Mouse (Mus musculus) c-Kit-positive CD71-positive TER-119-positive erythroid progenitor cells, embryonic 14.5 days (primary cell): ENCODE measurements around the gene Ucn3.
"Not testable (repeated sequence)": the region's sequence is repeated elsewhere in the genome, so short reads cannot be mapped to it uniquely, and the experiment has no call there.

Experiments used
- DNase-seq: peaks from one replicate; pipeline ENCODE4 v3.0.0-alpha.2; 2013; ENCODE audit warnings: low spot score

The Ucn3 gene

DNA sequence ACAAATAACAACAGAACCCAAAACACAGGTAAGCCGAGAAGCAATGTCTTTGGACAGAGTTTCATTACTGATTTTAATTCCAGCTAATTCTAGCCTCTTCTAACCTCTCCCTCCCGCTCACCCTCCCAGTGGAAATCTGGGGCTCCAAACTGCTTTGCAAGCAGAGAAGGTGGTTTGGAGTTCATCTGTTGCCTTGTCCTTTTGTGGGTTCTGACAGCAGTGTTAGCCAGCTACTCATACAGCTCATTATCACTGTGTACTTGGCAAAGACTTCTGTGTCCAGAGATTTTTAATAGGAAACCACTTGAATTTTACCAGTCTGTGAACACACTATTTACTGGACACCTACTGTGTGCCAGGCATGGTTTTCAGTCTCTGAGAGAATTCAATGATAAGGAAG lies at the start of gene Ucn3:
Gene Ucn3 (minus strand): TSS at position 101 of the 400 bp plus-strand sequence.
- no peak for DNase-seq

DNA sequence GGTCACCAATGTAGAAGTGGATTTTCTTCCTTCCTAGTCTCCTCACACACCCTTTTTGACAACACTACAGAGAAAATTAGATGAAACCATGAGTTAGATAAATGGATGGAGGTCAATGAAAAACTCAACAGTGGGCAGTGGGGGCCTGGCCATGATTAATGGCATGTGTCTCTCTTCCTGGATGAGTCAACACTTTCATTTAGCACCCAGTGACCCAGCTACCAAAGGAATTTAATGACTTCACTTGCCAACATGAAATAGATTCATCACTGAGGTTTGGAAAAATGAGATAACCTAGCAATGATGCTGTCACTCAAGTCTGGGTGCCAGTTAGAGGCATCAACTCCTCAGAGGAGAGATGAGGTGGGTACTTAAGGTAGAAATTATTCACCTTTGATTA lies 46.9 kb upstream of the Ucn3 start:
- no peak for DNase-seq

DNA sequence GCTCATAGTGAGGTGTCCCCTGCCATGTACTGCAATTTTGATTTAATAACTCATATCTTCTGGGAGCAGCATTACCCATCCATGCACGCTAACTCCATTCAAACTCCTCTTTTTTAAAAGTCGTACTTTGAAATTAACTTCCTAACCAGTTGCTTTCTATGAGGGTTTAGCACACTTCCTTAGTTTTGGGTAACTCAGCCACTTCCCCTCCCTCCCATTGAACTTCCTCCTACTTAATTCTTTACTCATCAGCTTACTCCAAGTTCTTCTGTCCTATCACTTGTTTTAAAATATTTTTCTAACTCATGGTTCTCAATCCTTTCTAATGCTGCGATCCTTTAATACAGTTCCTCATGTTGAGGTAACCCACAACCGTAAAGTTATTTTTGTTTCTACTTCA lies 23.7 kb upstream of the Ucn3 start:
- DNase-seq = no peak

DNA sequence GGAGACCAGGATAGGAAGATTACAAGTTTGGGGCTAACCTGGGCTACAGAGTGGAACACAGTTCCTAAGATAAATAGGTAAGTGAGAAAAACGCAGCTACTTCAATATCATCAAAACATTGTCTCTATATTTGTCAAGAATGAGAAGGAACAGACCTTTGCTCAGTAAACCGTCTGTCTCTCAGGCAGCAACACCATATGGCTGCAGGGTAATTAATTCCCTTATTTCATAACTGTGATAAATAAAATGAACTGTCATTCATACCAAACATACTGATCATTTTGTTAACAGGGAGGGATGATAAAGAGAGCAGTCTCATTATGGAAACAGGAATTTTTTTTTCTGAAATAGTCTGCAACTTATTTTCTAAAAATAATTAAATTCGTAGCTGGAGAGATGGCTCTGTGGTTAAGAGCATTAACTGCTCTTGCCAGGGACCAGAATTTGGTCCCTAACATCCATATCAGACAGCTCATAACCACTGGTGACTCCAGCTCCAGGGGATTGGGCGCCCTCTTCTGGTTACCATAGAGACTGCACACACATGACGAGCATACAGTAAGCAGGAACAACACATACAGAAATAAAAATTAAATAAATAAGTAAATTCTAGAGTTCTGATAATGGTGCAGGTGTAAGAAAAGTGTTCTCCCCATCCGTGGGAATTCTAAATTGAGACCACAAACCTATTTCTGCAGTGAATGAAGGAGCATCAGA lies 6.2 kb upstream of the Ucn3 start:
- DNase-seq = peak; percentile 6

DNA sequence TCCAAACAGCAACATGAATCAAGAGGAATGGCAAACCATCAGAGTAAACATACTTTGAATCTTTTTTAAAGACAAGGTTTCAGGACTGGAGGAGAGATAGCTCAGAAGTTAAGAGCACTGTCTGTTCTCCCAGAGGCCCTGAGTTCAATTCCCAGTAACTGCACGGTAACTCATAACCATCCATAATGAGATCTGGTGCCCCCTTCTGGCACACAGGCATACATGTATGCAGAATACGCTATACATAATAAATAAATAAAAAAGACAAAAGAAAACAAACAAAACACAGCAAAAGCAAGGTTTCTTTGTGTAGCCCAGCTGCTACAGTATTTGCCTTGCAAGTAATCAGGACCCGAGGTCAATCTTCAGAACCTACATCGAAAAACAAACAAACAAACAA lies 4.3 kb upstream of the Ucn3 start:
- no peak for DNase-seq

DNA sequence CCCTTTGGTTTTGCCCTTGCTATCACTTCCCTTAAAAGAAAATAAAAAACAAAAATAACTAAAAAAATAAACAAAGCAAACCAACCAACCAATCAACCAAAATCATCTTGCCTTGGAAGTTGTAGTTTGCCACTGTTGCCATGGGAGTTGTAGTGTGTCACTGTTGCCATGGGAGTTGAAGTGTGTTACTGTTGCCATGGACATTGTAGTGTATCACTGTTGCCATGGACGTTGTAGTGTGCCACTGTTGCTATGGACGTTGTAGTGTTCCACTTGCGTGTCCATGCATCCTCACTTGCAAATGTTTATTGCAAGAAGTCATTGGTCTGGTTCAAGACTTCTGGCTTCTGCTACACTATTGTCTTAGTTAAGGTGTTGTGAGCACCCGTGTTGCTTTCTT lies 2.1 kb upstream of the Ucn3 start:
- DNase-seq = no peak

DNA sequence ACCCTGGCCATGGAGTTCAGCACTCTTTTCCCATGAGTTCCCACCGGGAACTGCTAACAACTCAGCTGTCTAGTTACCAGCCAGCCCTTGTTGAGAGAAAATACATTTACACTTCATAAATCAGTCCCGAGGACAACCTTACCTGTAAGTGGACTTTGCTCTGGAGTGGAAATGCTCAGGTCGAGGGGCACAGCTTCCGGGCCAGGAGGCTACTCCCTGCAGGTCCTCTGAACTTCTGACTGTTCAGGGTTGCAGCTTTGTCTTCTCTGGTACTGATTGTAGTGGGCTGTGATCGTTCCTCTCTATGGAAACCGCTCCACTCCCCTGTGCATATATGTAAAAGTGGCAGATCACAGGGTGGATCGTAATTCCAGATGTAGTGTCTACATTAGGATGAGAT lies 450 bp downstream of the Ucn3 start:
- no peak for DNase-seq

DNA sequence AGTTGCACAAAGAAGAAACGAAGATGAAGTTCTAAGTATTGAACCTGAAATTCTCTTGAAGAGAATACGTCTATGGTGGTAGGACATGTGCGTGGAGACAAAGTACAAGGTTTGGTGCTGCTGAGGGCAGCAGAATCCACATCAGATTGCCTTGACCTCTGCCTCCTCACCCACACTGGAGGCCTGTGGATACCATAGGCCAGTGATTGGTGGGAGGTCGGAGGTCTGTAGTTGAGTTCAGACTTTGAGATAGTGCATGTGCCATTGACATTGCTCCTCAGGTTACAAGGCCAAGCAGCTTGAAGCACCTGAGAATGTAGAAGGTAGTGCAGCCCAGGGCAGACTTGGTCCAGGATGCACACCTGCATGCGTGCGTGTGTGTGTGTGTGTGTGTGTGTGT lies 19.1 kb downstream of the Ucn3 start:
- no peak for DNase-seq

DNA sequence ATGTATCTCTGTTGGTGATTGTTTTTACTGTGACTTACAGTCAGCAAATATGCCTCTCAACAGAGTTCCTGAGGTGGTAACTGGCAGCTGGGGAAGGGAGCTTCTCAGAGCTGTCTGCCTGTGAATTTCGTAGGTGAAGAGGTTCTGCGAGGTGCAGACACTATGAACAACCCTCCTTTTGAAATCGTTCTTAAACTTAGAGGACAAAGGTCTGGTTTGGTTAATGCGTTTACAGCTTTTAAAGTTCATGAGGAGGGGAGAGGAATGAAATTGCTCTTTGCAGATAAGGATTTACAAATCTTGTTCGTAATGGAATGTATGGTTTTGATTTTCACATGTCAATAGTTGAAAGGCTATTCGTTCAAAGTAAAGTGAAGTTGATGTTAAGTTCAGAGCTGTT lies 19.5 kb downstream of the Ucn3 start:
- no peak for DNase-seq

DNA sequence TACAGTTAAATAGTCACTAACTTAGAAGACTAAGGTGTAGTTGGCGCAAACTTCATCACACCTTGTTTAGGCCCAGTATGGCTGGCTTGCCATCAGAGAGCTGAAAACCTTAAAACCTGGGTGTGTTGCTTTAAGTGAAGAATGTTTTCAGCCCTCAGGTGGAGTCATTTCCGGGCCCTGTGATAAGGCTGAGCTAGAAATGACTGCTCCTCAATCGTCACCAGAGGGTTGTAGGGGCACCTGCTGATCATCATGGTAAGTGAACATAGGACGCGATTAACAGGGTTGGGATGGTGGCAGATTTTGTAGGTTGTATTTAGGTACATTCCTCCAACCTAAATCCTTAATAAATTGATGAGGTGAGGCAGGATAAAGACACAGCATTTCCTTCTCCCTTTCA lies 20.7 kb downstream of the Ucn3 start:
- DNase-seq = no peak

DNA sequence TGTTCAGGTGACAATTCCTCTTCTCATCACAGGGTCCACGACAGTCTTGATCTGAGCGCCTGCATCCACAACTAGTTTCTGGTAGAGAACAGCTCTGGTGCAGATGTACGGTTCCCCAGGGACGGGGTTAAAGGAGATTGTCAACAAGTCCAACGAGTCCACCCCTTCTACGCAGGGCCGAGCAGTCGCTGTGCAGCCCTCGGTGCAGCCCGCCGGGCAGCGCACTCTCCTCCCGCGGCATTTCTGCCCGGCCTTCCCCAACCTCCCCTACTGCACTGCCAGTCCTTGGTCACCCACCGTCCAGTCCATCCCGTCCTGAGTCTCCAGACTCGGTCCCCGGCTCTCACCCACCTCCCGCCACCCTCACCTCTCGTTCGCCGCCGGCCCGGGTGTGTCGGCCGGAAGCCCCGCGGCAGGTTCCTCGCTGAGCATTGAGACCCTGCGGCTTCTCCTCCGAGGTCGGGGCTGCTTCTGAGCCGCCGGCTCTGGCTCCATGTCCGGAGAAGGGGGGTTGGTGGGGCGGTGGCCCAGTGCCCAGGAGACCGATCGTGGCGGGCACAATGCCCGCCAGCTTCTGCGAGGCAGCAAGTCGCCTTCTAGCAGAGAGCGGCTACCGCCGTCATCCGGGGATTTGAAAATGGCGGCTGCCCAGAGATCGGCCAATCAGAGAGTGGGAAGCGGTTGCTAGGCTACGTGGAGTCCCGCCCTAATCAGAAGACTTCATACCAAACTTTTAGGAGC lies 27.4 kb downstream of the Ucn3 start, which contains the start of the genes Net1 and Tubal3:
Gene Net1 (minus strand): TSS at position 650 of the 741 bp plus-strand sequence.
Gene Tubal3 (plus strand): TSS at position 704 of the 741 bp plus-strand sequence.
- peak; percentile 91 for DNase-seq

DNA sequence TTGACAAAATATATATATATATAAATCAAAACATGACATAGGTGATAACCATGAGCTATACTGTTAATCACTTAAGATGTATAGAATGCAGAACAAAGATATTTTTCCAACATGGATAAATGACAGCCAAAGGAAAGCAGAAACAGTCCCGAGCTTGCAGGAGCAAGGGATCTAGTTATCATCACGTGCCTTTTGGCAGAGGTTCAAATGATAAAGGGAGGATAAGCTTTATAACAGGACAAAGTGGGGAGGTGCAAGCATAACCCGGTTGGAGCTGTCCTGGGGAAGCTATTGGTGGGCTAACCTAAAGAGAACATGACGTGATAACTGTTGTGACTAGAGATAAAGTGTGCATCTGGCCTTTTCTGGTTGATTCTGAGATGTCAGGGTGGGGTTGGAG lies 31.6 kb downstream of the Ucn3 start:
- no peak for DNase-seq

DNA sequence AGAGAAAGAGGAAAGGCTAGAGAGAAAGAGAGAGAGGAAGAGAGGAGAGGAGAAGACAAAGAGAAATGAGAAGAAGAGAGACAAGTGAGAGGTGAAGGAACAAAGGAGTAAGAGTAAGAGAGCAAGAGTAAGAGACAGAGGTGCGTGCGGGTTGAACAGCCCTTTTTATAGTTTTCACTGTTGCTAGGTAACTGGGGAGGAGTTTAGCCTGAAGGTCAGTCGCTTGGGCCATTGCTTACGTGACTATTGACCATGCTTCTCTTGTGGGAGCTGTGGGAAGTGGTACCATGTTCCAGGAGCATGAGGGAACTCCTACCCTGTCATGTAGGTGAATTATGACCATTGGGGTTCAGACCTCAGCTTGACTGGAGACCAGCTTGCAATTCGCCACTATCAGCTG lies 34.8 kb downstream of the Ucn3 start:
- no peak for DNase-seq

DNA sequence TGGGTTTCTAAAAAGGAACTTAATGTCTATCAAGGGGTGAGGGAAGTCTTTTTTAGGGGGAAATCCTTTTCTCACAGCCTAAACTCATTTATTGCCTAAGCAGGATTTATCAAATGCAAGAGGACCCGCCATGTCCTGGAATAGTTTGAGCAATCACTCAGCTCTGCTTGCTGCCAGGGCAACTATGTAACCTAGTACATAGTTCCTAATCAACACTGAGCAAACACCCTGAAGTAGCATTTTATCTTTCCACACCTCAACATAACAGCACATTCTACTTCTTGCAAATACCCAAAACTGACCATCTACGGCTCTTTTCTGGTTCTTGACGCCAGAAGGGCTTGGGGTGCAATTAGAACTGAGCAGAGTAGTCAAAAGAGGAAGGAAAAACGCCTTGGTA lies 36.9 kb downstream of the Ucn3 start:
- no peak for DNase-seq

DNA sequence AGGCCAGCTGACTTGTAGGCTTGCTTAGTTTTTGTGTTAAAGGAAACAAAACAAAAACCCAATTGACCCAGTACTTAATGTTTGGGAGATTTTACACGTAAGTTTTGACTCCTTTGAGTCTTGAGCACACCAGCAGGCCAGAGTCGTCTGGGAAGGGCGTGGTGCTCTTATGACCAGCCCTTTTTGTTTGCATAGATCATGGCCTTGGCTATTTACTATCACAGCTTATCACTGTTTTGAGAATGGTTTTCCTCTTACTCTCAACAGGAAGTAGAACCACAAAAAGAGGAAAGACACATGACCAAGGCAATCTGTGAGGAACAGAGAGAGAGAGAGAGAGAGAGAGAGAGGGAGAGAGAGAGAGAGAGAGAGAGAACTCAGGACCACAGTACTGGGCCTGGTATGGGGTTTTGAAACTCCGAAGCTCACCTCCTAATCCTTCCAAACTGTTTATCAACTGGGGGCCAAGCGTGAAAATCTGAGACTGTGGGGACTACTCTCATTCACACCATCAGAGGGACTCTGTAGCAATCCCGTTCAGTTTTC lies 37.9 kb downstream of the Ucn3 start:
- no peak for DNase-seq

DNA sequence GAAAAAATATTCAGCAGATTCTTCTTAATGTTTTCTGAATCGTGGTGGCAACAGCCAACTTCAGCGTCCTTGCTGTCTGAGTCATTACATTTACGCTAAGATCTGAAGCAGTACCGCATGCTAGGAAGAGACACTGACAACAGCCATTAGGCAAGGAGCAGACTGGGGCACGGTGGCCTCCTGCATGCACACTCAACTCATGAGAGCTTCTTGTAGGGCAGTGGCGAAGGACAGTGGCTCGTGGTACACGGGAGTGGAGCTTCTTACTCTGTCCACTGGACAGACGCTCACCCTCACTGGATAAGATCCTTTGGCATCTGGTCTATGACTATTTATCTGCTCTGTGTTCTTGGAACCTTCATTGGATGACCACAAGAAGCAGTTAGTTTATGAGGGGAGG lies 45.8 kb downstream of the Ucn3 start:
- no peak for DNase-seq

DNA sequence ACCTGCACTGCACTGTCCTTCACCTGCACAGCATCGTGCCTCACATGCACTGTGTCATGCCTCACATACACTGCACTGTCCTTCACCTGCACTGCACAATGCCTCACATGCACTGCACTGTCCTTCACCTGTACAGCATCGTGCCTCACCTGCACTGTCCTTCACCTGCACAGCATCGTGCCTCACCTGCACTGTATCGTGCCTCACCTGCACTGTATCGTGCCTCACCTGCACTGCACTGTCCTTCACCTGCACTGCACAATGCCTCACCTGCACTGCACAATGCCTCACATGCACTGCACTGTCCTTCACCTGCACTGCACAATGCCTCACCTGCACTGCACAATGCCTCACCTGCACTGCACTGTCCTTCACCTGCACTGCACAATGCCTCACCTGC lies 46.9 kb downstream of the Ucn3 start:
- not testable (repeated sequence) for DNase-seq

DNA sequence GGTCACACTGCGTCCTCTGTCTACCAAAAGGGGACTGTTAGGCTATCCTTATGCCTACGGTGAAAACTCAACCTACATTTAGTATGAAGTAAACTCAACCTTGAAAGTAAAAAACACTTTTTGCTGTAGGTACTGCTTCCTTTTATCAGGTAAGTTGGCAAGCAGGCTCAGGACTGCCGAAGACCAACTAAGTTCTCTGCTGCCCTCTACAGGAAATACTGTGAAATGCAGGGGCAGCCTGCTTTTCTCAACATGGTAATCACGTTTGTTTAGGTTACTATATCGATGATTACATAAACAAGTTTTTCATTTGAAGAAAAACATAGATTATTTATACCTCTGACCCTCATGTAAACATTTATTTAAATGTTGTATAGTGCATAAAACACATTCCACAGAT lies 48.2 kb downstream of the Ucn3 start:
- peak; percentile 82 for DNase-seq

DNA sequence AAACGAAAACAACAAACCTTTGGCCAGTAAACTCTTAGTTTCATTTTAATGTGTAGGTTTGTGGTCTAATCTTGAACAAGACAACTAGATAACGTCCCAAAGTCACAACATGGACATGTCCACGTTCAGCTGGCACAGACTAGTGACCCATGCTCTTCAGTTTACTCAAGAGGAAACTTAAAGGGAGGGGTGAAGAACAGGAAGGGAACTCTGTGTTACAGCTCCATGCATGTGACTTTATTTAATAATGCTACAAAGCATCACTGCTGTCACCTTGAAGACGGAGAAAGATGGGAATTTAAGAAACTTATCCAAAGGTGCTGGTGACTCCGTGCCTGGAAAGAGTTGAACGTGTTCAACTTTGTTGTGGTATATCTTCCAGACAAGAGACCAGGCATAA lies 49.1 kb downstream of the Ucn3 start:
- no peak for DNase-seq

DNA sequence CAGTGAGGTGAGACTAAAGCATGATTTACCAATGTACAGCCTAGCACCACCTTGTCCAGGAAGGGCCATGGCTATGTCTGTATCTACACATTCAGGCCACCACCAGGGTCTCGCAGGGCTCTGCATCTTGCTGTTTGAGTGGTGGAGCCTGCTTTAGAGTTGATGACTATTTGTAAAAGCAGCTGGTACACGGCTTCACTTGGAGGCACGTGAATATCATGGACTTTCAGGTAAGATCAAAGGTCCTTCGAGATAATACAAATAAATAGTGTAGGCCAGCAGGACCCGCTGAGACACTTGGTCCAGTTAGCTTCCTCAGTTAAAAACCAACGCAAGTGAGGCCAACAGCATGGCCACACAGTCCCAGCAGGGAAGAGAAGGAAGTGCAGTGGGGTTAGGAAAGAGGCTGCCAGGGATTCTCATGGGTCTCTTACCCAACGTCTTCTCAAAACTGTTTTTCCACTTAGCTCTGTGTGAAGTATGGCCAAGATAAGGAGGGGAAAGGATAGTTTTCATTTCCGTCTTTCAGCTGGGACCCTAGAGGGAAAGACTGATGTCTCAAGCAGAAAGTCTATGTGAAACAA lies 49.7 kb downstream of the Ucn3 start:
- DNase-seq = no peak

DNA sequence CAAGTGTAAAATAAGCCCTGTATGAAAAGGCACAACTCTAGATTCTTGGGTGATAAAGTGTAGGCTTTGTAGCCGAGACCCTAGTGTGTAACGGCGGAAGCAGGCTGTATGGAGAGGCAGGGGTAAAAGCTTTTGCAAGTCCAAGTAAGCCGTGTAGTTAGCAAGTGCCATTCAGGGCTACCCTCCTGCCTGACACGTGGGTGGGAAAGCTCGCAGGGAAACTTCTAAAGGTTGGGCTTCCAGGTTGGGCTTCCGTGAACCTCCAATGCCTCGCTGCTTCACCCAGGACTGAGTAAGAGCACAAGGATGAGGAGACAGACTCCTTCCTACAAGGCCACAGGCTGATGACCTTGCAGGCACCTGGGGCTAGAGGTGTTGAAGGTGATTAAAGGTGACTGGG lies 50.6 kb downstream of the Ucn3 start:
- DNase-seq = no peak

DNA sequence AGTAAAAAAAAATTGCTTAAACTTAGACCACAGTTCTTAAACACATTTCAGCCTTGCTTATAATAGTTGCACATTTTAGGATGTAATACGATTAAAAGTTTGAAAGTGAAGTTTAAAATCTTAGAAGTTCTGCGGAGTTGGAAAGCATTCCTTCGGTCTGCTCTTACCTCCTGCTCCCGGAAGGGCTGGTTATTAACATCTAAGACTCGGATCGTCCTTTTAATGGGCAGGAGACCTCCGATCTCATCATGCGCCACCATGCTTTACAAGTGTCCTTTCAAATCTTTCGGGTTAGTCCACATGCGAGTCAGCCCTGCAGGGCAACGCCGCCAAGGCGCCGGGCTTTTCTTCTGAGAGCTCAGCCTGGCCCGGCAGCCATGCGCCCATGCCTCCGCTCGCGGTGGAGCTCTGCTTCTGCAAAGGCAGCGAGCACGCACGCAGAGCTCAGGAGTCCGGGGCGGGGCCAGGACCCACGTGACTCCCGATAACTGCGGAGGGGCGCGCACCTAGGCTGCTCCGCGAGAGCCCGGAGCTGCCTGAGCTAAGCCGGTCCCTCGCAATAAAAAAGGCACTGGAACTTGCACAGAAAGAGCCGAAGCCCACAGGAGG lies 51.9 kb downstream of the Ucn3 start:
- peak; percentile 90 for DNase-seq

DNA sequence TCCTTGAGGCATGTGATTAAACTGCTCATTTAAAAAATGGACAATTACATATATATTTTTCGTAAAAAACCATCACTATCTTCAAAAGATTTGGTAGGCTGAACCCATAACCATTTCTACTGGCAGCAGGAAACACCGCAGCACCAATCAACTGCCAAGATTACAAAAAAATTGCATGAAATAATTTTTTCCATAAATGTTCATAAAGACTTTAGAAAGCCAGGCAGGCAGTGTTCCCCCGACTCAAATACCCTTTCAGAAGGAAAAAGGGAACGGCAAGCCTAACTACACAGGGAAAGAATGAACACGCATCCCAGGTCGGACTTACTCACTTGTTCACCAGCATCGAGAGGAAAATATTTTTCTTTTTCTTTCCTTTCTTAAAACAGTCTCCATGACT lies 52.5 kb downstream of the Ucn3 start:
- DNase-seq = no peak
